Mouse (Mus musculus): ENCODE measurements around the gene Smok2b.
"Not testable (repeated sequence)": the region's sequence is repeated elsewhere in the genome, so short reads cannot be mapped to it uniquely, and the experiment has no call there.

Smok2b gene

GRCm38 (mm10) chr17:13240807-13241727 is 11.0 kb downstream of the Smok2b start:
- not testable (repeated sequence) for DNase-seq (ENCODE audit: low spot score in 2 of 2)

GRCm38 (mm10) chr17:13254786-13255185 is 24.7 kb downstream of the Smok2b start:
- DNase-seq (ENCODE audit: low spot score in 2 of 2), result not testable (repeated sequence)

All from natural killer cell, adult 2 months (primary cell).